In the genomic region with DNA sequence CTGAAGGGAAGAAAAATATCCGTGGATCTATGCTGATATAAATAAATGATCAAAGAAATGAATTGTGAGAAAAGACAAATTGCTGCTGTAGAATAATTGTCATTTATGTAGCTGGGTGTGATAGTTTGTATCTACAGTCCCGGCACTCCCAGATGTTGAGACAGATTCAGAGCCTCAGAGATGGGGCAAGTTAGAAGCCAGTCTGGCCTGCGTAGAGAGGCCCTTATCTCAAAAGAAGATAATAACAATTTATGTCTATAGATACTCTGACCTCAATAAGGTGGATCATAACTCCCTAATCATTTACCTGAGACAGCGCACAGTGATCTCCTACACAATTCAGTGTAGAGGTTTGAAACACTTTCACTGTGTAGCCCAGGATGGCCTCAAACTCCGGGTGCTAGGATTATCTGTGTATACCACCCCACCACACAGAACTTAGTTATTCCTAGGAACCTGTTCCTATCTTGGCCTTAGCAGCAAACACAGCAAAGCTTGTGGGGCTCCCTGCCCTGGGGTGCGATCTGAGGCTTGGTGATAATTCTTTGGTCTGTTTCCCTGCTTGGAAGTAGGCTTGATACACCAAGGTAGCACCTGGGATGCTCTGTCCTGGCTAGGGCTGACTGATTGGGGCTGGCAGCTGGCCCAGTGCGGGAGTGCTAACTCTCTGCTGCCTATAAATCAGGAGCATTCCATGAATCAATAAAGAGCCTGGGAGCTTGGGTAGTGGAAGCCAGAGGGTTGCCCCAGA, we compare ENCODE assay signal across 24 mouse cellular contexts. TPM values are rescaled to one million over a fixed set of nuclear protein-coding genes. Genes with fewer than 3 reads are reported as not detected.
DNase-seq lines count a peak whose midpoint lies in the region; ATAC-seq and TF ChIP-seq lines count a peak whose summit lies in the region.
"Had no signal": no experiment of that assay in that cellular context is flagged by ENCODE, and none has a peak within 500 bp of the region (broad histone marks: within the 10 kb centered on the region; RNA-seq: fewer than 3 reads in every experiment).

No protein-coding gene starts in this region.

- H3K4me1 ChIP-seq in neural tube, embryonic 14.5 days (ENCODE audit: control insufficient read depth, insufficient read depth, low read length), result no peaks in the 10 kb centered on the region
- H3K4me1 ChIP-seq in neural tube, embryonic 15.5 days, result no peaks in the 10 kb centered on the region
- peaks cover 78% of the 10 kb centered on the region for H3K4me1 ChIP-seq in liver, embryonic 12.5 days
- H3K4me1 ChIP-seq: forebrain, embryonic 12.5 days; heart, embryonic 15.5 days; limb, embryonic 12.5 days; midbrain, embryonic 13.5 days; neural tube, embryonic 12.5 days had no signal

- H3K4me2 ChIP-seq in neural tube, embryonic 14.5 days (ENCODE audit: low read depth, low read length), result no peak overlapping the region
- H3K4me2 ChIP-seq in neural tube, embryonic 15.5 days, result no peak overlapping the region
- peak overlapping the region; percentile 37 for H3K4me2 ChIP-seq in liver, embryonic 12.5 days
- H3K4me2 ChIP-seq: forebrain, embryonic 12.5 days; heart, embryonic 15.5 days; limb, embryonic 12.5 days; lung, embryonic 15.5 days; midbrain, embryonic 13.5 days; neural tube, embryonic 12.5 days had no signal

- no peaks in the 10 kb centered on the region for H3K27me3 ChIP-seq in neural tube, embryonic 14.5 days (ENCODE audit: control insufficient read depth, insufficient read depth, low read length)
- no peaks in the 10 kb centered on the region for H3K27me3 ChIP-seq in neural tube, embryonic 15.5 days (replicated peaks)
- H3K27me3 ChIP-seq in liver, embryonic 12.5 days (replicated peaks), result no peaks in the 10 kb centered on the region
- H3K27me3 ChIP-seq: forebrain, embryonic 12.5 days; heart, embryonic 15.5 days; limb, embryonic 12.5 days; lung, embryonic 15.5 days; midbrain, embryonic 13.5 days; neural tube, embryonic 12.5 days had no signal

- WGBS in neural tube, embryonic 14.5 days, result 71% methylated on average over 7 of the region's 7 CpGs
- 66% methylated on average over 7 of the region's 7 CpGs for WGBS in neural tube, embryonic 15.5 days
- 34% methylated on average over 7 of the region's 7 CpGs for WGBS in liver, embryonic 12.5 days (ENCODE audit: insufficient replicate concordance)

- TF ChIP-seq CTCF in left cerebral cortex, adult 2 months (IDR thresholded peaks at IDR 0.05), result no peak

- no peak overlapping the region for H3K27ac ChIP-seq in neural tube, embryonic 14.5 days (ENCODE audit: low read depth, low read length)
- H3K27ac ChIP-seq in neural tube, embryonic 15.5 days (replicated peaks), result no peak overlapping the region
- H3K27ac ChIP-seq in liver, embryonic 12.5 days, result peak overlapping the region; percentile 86
- H3K27ac ChIP-seq in left cerebral cortex, adult 2 months, result no peak overlapping the region
- H3K27ac ChIP-seq: forebrain, embryonic 12.5 days; heart, embryonic 15.5 days; limb, embryonic 12.5 days; lung, embryonic 15.5 days; macrophage; midbrain, embryonic 13.5 days; neural tube, embryonic 12.5 days had no signal

- peak; percentile 60; the same call in 1 of the 2 replicates for ATAC-seq in neural tube, embryonic 14.5 days (ENCODE audit: low read depth)
- no peak for ATAC-seq in neural tube, embryonic 15.5 days (ENCODE audit: low FRiP score)
- peak; percentile 63 for ATAC-seq in erythroid progenitor cell, adult 5-6 weeks (replicated peaks; ENCODE audit: low FRiP score, poor library complexity, severe bottlenecking)
- ATAC-seq in liver, embryonic 12.5 days, result peak; percentile 93
- peak; percentile 91 for ATAC-seq in megakaryocyte-erythroid progenitor cell, adult 5-6 weeks (replicated peaks; ENCODE audit: low FRiP score, low TSS enrichment, poor library complexity, severe bottlenecking)
- ATAC-seq in CD4-positive, CD25-positive, alpha-beta regulatory T cell, adult 4 months, result no peak
- ATAC-seq: hindbrain, embryonic 16.5 days; midbrain, embryonic 13.5 days had no signal

- no peak overlapping the region for H3K4me3 ChIP-seq in neural tube, embryonic 14.5 days (ENCODE audit: low read depth, low read length)
- no peak overlapping the region for H3K4me3 ChIP-seq in neural tube, embryonic 15.5 days (replicated peaks)
- H3K4me3 ChIP-seq in liver, embryonic 12.5 days, result no peak overlapping the region
- H3K4me3 ChIP-seq in left cerebral cortex, adult 2 months, result no peak overlapping the region
- H3K4me3 ChIP-seq: forebrain, embryonic 12.5 days; heart, embryonic 15.5 days; limb, embryonic 12.5 days; lung, embryonic 15.5 days; midbrain, embryonic 13.5 days; neural tube, embryonic 12.5 days had no signal

- no peak overlapping the region for H3K9ac ChIP-seq in neural tube, embryonic 14.5 days (replicated peaks; ENCODE audit: low read depth, low read length)
- H3K9ac ChIP-seq in neural tube, embryonic 15.5 days (replicated peaks), result no peak overlapping the region
- H3K9ac ChIP-seq in liver, embryonic 12.5 days, result 0 out of 2 replicates have a peak overlapping the region, but pooled peaks have one; percentile 7
- H3K9ac ChIP-seq: forebrain, embryonic 12.5 days; heart, embryonic 15.5 days; limb, embryonic 12.5 days; lung, embryonic 15.5 days; midbrain, embryonic 13.5 days; neural tube, embryonic 12.5 days had no signal

- no peaks in the 10 kb centered on the region for H3K9me3 ChIP-seq in neural tube, embryonic 14.5 days (ENCODE audit: control insufficient read depth, low read length)
- H3K9me3 ChIP-seq in neural tube, embryonic 15.5 days (replicated peaks), result no peaks in the 10 kb centered on the region
- H3K9me3 ChIP-seq in liver, embryonic 12.5 days (replicated peaks), result no peaks in the 10 kb centered on the region
- H3K9me3 ChIP-seq: forebrain, embryonic 12.5 days; heart, embryonic 15.5 days; limb, embryonic 12.5 days; lung, embryonic 15.5 days; midbrain, embryonic 13.5 days; neural tube, embryonic 12.5 days had no signal

- DNase-seq in MN1 (ENCODE audit: low spot score), result no peak
- no peak for DNase-seq in left cerebral cortex, adult 2 months (ENCODE audit: extremely low spot score in 1 of 2, low spot score in 2 of 2)
- DNase-seq: adrenal gland, postnatal 36 days; cerebellum, adult 2 months; heart, adult 18-20 months; kidney, adult 2 months; right cerebral cortex, postnatal 25 days; thymus, postnatal 36 days had no signal

- H3K36me3 ChIP-seq in neural tube, embryonic 14.5 days (ENCODE audit: control insufficient read depth, insufficient read depth, low read length), result no peaks in the 10 kb centered on the region
- H3K36me3 ChIP-seq in neural tube, embryonic 15.5 days, result no peaks in the 10 kb centered on the region
- no peaks in the 10 kb centered on the region for H3K36me3 ChIP-seq in liver, embryonic 12.5 days
- H3K36me3 ChIP-seq: forebrain, embryonic 12.5 days; heart, embryonic 15.5 days; limb, embryonic 12.5 days; lung, embryonic 15.5 days; midbrain, embryonic 13.5 days; neural tube, embryonic 12.5 days had no signal

- intact Hi-C loops in left cerebral cortex, adult 2 months (cut with DNase I), result no loop called here

RNA-seq across cellular contexts. Expression of a gene that starts 19.4 kb away (rescaled TPM):
- polyA plus RNA-seq in neural tube, embryonic 14.5 days (2014; fragmentation: Nextera tagmentation; extraction: Ambion mirVana), result not detected in 2 replicates
- 0.05 and 0.09 TPM in 2 replicates for polyA plus RNA-seq in neural tube, embryonic 15.5 days (2015; fragmentation: Nextera tagmentation; extraction: Ambion mirVana)
- total RNA-seq in erythroid progenitor cell, adult 5-6 weeks (2015; ENCODE audit: low replicate concordance), result not detected in 2 replicates
- not detected in 2 replicates for total RNA-seq in erythroid progenitor cell, adult 5-6 weeks (2017; ENCODE audit: low replicate concordance)
- polyA plus RNA-seq in liver, embryonic 12.5 days (2016; fragmentation: Nextera tagmentation; extraction: Ambion mirVana), result 0.06 and 0.17 TPM in 2 replicates
- total RNA-seq in megakaryocyte-erythroid progenitor cell, adult 5-6 weeks (2014; fragmentation: Nextera tagmentation), result 0.17 TPM in 1 of 2 replicates, not detected in the other
- 0.23 TPM in 1 of 2 replicates, not detected in the other for total RNA-seq in megakaryocyte-erythroid progenitor cell, adult 5-6 weeks (2017)
- total RNA-seq in left cerebral cortex, adult 2 months (2021), result 10 to 100 TPM; 11.6 to 12.0 TPM
- polyA plus RNA-seq in CD4-positive, CD25-positive, alpha-beta regulatory T cell, adult 4 months (2017; shearing (Covaris generic)), result under 1 TPM in 1 of 2 experiments, not detected in 1; 0.16 TPM
- total RNA-seq: hematopoietic stem cell, adult 5-6 weeks; MEL had no signal
- polyA plus RNA-seq: forebrain, embryonic 12.5 days; heart, embryonic 15.5 days; hindbrain, embryonic 16.5 days; limb, embryonic 12.5 days; lung, embryonic 15.5 days; macrophage; midbrain, embryonic 13.5 days; neural tube, embryonic 12.5 days had no signal

RNA-seq across cellular contexts. Expression of a gene that starts 54.9 kb away (rescaled TPM):
- 35.0 and 36.8 TPM in 2 replicates for polyA plus RNA-seq in neural tube, embryonic 14.5 days (2014; fragmentation: Nextera tagmentation; extraction: Ambion mirVana)
- 34.8 and 43.2 TPM in 2 replicates for polyA plus RNA-seq in neural tube, embryonic 15.5 days (2015; fragmentation: Nextera tagmentation; extraction: Ambion mirVana)
- 61.6 and 69.6 TPM in 2 replicates for total RNA-seq in erythroid progenitor cell, adult 5-6 weeks (2015; ENCODE audit: low replicate concordance)
- total RNA-seq in erythroid progenitor cell, adult 5-6 weeks (2017; ENCODE audit: low replicate concordance), result 57.6 and 59.2 TPM in 2 replicates
- 60.2 and 66.4 TPM in 2 replicates for polyA plus RNA-seq in liver, embryonic 12.5 days (2016; fragmentation: Nextera tagmentation; extraction: Ambion mirVana)
- total RNA-seq in megakaryocyte-erythroid progenitor cell, adult 5-6 weeks (2014; fragmentation: Nextera tagmentation), result 76.4 and 86.3 TPM in 2 replicates
- total RNA-seq in megakaryocyte-erythroid progenitor cell, adult 5-6 weeks (2017), result 68.2 and 77.5 TPM in 2 replicates
- 10 to 100 TPM; 90.6 to 93.6 TPM for total RNA-seq in left cerebral cortex, adult 2 months (2021)
- polyA plus RNA-seq in CD4-positive, CD25-positive, alpha-beta regulatory T cell, adult 4 months (2017; shearing (Covaris generic)), result 100 to 1,000 TPM in 1 of 2 experiments, 10 to 100 TPM in 1; 80.0 to 105 TPM

Comparison
In these comparisons a context has a peak if more than half of its experiments do, and no peak if none do; other contexts are left out.
1. ATAC-seq: peak in neural tube, embryonic 14.5 days (single experiment), erythroid progenitor cell, adult 5-6 weeks (single experiment), liver, embryonic 12.5 days (single experiment) and megakaryocyte-erythroid progenitor cell, adult 5-6 weeks (single experiment); none in neural tube, embryonic 15.5 days (single experiment) and CD4-positive, CD25-positive, alpha-beta regulatory T cell, adult 4 months (single experiment).